Mouse (Mus musculus) layer of hippocampus, postnatal 10 days (tissue): ENCODE results near the gene Gse1. TPM values are rescaled to one million over a fixed set of nuclear protein-coding genes. Genes with fewer than 3 reads are reported as not detected.

Experiments used
- DNase-seq, 2 experiments: peaks; one replicate each; pipeline ENCODE4 v3.0.0; 2021; ENCODE audit warnings: low spot score in 2 of 2
- total RNA-seq, 2 experiments: library from RNA; stranded (reverse); gene quantifications; 2 replicates each; pipeline ENCODE4 v1.2.3; 2021

The Gse1 gene
- total RNA-seq, 2 experiments from 2014 or later: 65.0 to 79.3 TPM

GRCm38 (mm10) chr8:120268541-120268980, 40.3 kb downstream of the Gse1 start:
- no peak for DNase-seq

GRCm38 (mm10) chr8:120270449-120270848, 42.2 kb downstream of the Gse1 start:
- DNase-seq: peak; percentile 71 to 81

- no peak for DNase-seq
These were observed 45.2 kb downstream of the Gse1 start for GRCm38 (mm10) chr8:120273430-120273829.

GRCm38 (mm10) chr8:120276051-120276890, 48.0 kb downstream of the Gse1 start:
- peak in 1 of 2 experiments; percentile 56 for DNase-seq

- DNase-seq: no peak
These were observed 48.7 kb downstream of the Gse1 start for GRCm38 (mm10) chr8:120276891-120277426.

- DNase-seq: no peak
These were observed 49.8 kb downstream of the Gse1 start for GRCm38 (mm10) chr8:120278009-120278408.

GRCm38 (mm10) chr8:120279418-120279817, 51.2 kb downstream of the Gse1 start:
- DNase-seq: no peak

GRCm38 (mm10) chr8:120281487-120281886, 53.2 kb downstream of the Gse1 start:
- peak; percentile 90 to 91 for DNase-seq

- no peak for DNase-seq
These were observed 54.2 kb downstream of the Gse1 start for GRCm38 (mm10) chr8:120282465-120282864.

- DNase-seq: no peak
These were observed 56.0 kb downstream of the Gse1 start for GRCm38 (mm10) chr8:120284265-120284664.

GRCm38 (mm10) chr8:120285033-120285432, 56.8 kb downstream of the Gse1 start:
- DNase-seq: no peak

GRCm38 (mm10) chr8:120285878-120286277, 57.6 kb downstream of the Gse1 start:
- DNase-seq: no peak

- peak; percentile 71 to 78 for DNase-seq
These were observed 60.1 kb downstream of the Gse1 start for GRCm38 (mm10) chr8:120288122-120288908.

GRCm38 (mm10) chr8:120289191-120289590, 60.9 kb downstream of the Gse1 start:
- DNase-seq: no peak

GRCm38 (mm10) chr8:120289698-120290181, 61.5 kb downstream of the Gse1 start:
- peak; percentile 72 to 77 for DNase-seq

- no peak for DNase-seq
These were observed 62.4 kb downstream of the Gse1 start for GRCm38 (mm10) chr8:120290614-120291013.

- no peak for DNase-seq
These were observed 63.4 kb downstream of the Gse1 start for GRCm38 (mm10) chr8:120291650-120292049.

GRCm38 (mm10) chr8:120292316-120293107, 64.3 kb downstream of the Gse1 start:
- DNase-seq: peak; percentile 79 to 82

GRCm38 (mm10) chr8:120293421-120294357, 65.4 kb downstream of the Gse1 start:
- no peak for DNase-seq
